Mouse (Mus musculus) G1E (cell line): Measurements from ENCODE around the gene Tmem9.

Experiments
- CTCF ChIP-seq: IDR thresholded peaks from 2 replicates; pipeline ENCODE4 v1.5.1; 2012; ENCODE audit warnings: low read depth, low read length, inconsistent platforms, mixed read lengths
- POLR2AphosphoS5 ChIP-seq: IDR thresholded peaks from 2 replicates; pipeline ENCODE4 v1.6.1; 2012; ENCODE audit warnings: low read depth, low read length, inconsistent platforms; ENCODE audit not compliant: insufficient replicate concordance

DNA sequence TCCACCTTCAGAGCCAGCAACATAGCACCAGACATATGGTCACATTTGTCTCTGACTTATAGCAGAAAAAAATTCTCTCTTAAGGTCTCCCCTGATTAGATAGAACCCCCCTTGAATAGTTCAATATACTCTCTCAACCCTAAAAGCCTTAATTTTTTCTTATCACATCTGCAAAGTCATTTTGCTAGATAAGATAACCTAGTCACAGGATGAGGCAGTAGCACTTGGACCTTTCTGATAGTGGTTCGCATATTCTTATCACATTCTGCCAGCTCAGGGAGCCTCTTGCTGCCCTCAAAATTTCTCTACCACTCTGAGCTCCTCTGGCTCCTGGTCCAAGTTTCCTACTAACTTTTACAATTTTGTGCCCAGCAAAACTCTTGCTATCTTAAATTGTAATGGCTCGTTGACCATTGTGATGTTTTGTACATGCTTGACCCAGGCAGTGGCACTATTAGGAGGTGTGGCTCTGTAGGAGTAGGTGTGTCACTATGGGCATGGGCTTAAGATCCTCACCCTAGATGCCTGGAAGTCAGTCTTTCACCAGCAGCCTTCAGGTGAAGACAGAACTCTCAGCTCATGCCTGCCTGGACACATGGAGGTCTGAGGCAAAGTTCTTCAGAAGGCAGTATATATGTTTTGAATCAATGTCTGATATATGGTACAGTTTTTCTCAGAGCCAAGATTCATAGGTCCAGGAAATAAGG lies 7.0 kb downstream of the Tmem9 start:
- TF ChIP-seq CTCF (no peak), POLR2AphosphoS5 (no peak)
